Mouse (Mus musculus): Measurements from ENCODE around the gene Nup37. TPM values are rescaled to one million over a fixed set of nuclear protein-coding genes. Genes with fewer than 3 reads are reported as not detected.
A peak's percentile ranks its signal among the peaks of the same experiment; 100 is the strongest.

Nup37 gene
- polyA plus RNA-seq, 1 experiment from 2014 or later, result 42.4 TPM

GRCm38 (mm10) chr10:88167438-88168077 is 20.8 kb downstream of the Nup37 start:
- Histone ChIP-seq H3K4me3 (no peak overlapping the region), H3K9ac (no peak overlapping the region), H3K4me2 (no peak overlapping the region), H3K9me3 (replicated peaks) (no peaks in the 10 kb centered on the region), H3K36me3 (peaks cover 23% of the 10 kb centered on the region), H3K4me1 (replicated peaks) (no peaks in the 10 kb centered on the region), H3K27me3 (replicated peaks) (no peaks in the 10 kb centered on the region), H3K27ac (ENCODE audit: poor library complexity, severe bottlenecking) (no peak overlapping the region)
- no peak for ATAC-seq (ENCODE audit: insufficient number of reproducible peaks, low FRiP score)
- WGBS, result 64% methylated on average over 7 of the region's 7 CpGs

- WGBS, result 14% methylated on average over 4 of the region's 4 CpGs
- H3K4me2 ChIP-seq, result peak overlapping the region; percentile 78
- ATAC-seq (ENCODE audit: insufficient number of reproducible peaks, low FRiP score), result no peak
- H3K9me3 ChIP-seq (replicated peaks), result no peaks in the 10 kb centered on the region
- peak overlapping the region; percentile 67 for H3K4me3 ChIP-seq
- H3K4me1 ChIP-seq (replicated peaks), result peaks cover 5% of the 10 kb centered on the region
- peaks cover 6% of the 10 kb centered on the region for H3K36me3 ChIP-seq
- H3K27me3 ChIP-seq (replicated peaks), result no peaks in the 10 kb centered on the region
- no peak overlapping the region for H3K27ac ChIP-seq (ENCODE audit: poor library complexity, severe bottlenecking)
- peak overlapping the region; percentile 34; the same call in 1 of the 2 replicates for H3K9ac ChIP-seq
Observed at GRCm38 (mm10) chr10:88200541-88200940, 53.7 kb downstream of the Nup37 start.

DNA sequence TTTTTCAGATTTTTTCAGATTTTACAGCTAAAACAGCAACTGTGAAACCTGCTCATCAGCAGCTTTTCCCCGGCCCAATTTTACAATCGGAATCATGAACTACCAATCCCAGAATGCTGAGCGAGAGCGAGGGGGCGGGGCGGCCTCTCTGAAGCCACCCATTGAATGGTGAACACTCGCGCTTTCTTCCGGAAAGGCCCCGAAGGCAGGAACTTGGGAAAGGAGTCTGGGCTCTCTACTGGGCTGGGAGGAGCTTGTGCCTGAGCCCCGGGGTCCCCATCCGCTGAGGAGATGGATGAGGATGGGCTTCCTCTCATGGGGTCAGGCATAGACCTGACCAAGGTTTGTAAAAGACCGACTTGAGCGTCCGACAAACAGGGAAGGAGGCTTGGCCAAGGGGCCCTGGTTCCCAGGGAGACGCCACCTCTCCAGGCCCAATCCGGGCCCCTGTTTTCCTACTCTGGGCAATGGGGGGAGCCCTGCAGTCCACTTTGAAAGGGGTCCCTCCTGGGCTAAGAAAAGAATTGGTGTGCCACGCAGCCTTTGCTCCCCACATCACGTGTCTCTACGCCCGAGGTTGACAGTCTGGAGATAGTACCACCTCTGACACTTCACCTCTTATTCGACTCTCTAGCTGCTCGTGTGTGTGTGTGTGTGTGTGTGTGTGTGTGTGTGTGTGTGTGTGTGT is 54.3 kb downstream of the Nup37 start, which contains the start of gene Washc3:
Washc3 (plus strand) TSS at position 143 of the 688 bp plus-strand sequence.
- Histone ChIP-seq H3K4me1 (replicated peaks) (peaks cover 5% of the 10 kb centered on the region), H3K27ac (ENCODE audit: poor library complexity, severe bottlenecking) (peak within 1 kb of the TSS; percentile 76), H3K9ac (peak within 1 kb of the TSS; percentile 79), H3K4me3 (peak within 1 kb of the TSS; percentile 67), H3K9me3 (replicated peaks) (no peaks in the 10 kb centered on the region), H3K27me3 (replicated peaks) (no peaks in the 10 kb centered on the region), H3K4me2 (peak within 1 kb of the TSS; percentile 78), H3K36me3 (peaks cover 6% of the 10 kb centered on the region)
- under 1% methylated on average over 23 of the region's 23 CpGs for WGBS
- peak; percentile 96 for ATAC-seq (ENCODE audit: insufficient number of reproducible peaks, low FRiP score)

DNA sequence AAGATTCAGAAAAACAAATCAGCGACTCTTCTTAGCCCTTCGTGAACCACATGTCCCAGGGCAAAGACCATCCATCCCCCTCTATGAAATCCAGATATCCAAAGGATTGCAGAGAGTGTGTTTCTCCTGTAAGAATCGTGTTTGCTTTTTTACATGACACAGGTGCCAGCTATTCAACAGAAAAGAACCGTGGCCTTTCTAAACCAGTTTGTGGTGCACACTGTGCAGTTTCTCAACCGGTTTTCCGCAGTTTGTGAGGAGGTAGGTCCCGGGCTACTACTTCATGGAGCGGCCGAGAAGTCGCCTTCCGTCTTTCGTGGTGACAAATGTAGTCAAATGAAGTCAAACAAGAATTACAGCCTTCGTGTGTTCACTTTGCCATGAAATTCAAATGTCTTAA is 54.9 kb downstream of the Nup37 start:
- Histone ChIP-seq H3K27me3 (replicated peaks) (no peaks in the 10 kb centered on the region), H3K27ac (ENCODE audit: poor library complexity, severe bottlenecking) (peak overlapping the region; percentile 76; the same call in 1 of the 2 replicates), H3K9me3 (replicated peaks) (no peaks in the 10 kb centered on the region), H3K9ac (peak overlapping the region; percentile 79), H3K4me3 (peak overlapping the region; percentile 67), H3K4me1 (replicated peaks) (peaks cover 5% of the 10 kb centered on the region), H3K4me2 (peak overlapping the region; percentile 78), H3K36me3 (peaks cover 6% of the 10 kb centered on the region)
- ATAC-seq (ENCODE audit: insufficient number of reproducible peaks, low FRiP score), result no peak
- WGBS, result 72% methylated on average over 13 of the region's 13 CpGs

GRCm38 (mm10) chr10:88202581-88202980 is 55.8 kb downstream of the Nup37 start:
- no peaks in the 10 kb centered on the region for H3K9me3 ChIP-seq (replicated peaks)
- peaks cover 5% of the 10 kb centered on the region for H3K4me1 ChIP-seq (replicated peaks)
- H3K27ac ChIP-seq (ENCODE audit: poor library complexity, severe bottlenecking), result no peak overlapping the region
- H3K4me2 ChIP-seq, result no peak overlapping the region
- H3K4me3 ChIP-seq, result no peak overlapping the region
- H3K27me3 ChIP-seq (replicated peaks), result no peaks in the 10 kb centered on the region
- ATAC-seq (ENCODE audit: insufficient number of reproducible peaks, low FRiP score), result no peak
- H3K36me3 ChIP-seq, result peaks cover 6% of the 10 kb centered on the region
- no peak overlapping the region for H3K9ac ChIP-seq
- 79% methylated on average over 8 of the region's 8 CpGs for WGBS

GRCm38 (mm10) chr10:88203236-88203635 is 56.4 kb downstream of the Nup37 start:
- no peak overlapping the region for H3K27ac ChIP-seq (ENCODE audit: poor library complexity, severe bottlenecking)
- no peak overlapping the region for H3K4me3 ChIP-seq
- no peaks in the 10 kb centered on the region for H3K27me3 ChIP-seq (replicated peaks)
- no peak overlapping the region for H3K9ac ChIP-seq
- WGBS, result 92% methylated on average over 6 of the region's 6 CpGs
- peaks cover 5% of the 10 kb centered on the region for H3K4me1 ChIP-seq (replicated peaks)
- H3K36me3 ChIP-seq, result peaks cover 6% of the 10 kb centered on the region
- H3K9me3 ChIP-seq (replicated peaks), result no peaks in the 10 kb centered on the region
- ATAC-seq (ENCODE audit: insufficient number of reproducible peaks, low FRiP score), result no peak
- H3K4me2 ChIP-seq, result no peak overlapping the region

DNA sequence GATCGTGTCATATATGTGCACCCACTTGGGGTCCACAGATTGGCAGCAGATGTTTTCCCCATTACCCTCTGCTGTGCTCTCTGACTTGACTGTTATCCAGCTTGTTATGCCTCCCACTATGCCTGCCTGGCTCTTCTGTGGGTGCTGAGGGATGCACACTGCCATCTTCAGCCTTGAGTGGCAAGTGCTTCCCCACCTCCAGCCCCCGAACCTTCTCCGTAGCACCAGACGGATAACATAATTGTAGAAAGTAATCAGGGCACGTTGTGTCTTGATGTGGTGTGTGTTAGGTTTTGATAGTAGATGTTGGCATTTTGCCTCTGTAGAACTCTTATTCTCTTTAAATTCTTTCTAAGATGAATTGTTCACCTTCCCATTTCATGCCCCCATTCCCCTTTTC is 65.9 kb downstream of the Nup37 start:
- H3K27ac ChIP-seq (ENCODE audit: poor library complexity, severe bottlenecking), result no peak overlapping the region
- ATAC-seq (ENCODE audit: insufficient number of reproducible peaks, low FRiP score), result no peak
- no peak overlapping the region for H3K9ac ChIP-seq
- no peak overlapping the region for H3K4me3 ChIP-seq
- H3K9me3 ChIP-seq (replicated peaks), result no peaks in the 10 kb centered on the region
- H3K4me1 ChIP-seq (replicated peaks), result no peaks in the 10 kb centered on the region
- no peak overlapping the region for H3K4me2 ChIP-seq
- H3K36me3 ChIP-seq, result peaks cover 25% of the 10 kb centered on the region
- H3K27me3 ChIP-seq (replicated peaks), result no peaks in the 10 kb centered on the region
- WGBS, result 86% methylated on average over 5 of the region's 5 CpGs

DNA sequence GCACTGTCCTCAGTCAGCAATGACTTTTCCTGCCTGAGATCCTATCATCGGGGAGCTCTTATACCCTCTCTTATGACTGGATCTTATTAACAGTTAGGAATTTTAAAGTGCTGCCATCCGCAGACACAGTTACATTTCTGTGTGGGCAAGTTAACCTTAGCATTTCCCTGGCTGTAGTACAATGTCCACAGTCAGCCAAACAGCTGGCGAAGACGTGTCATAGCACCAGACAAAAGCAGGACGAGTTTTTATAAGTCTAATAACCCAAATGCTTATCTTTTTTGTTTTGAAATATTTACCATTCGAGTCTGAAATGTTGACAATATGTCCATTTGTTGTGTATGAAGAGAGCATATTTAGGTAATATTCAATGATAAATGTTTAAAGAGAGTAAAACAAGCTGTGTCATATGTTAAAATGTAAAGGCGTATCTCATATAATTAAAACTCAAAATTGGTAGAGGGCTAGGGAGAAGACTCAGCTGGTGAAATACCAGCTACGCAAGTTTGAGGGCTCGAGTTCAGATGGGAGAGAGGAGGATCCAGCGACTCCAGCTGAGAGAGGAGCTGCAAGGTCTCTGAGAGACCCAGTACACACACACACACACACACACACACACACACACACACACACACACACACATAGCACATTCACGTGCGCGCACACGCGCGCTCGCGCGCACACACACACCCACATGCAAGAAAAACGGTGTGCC is 68.2 kb downstream of the Nup37 start:
- H3K4me1 ChIP-seq (replicated peaks), result no peaks in the 10 kb centered on the region
- H3K27me3 ChIP-seq (replicated peaks), result no peaks in the 10 kb centered on the region
- WGBS, result 92% methylated on average over 20 of the region's 20 CpGs
- H3K4me3 ChIP-seq, result no peak overlapping the region
- H3K36me3 ChIP-seq, result peaks cover 26% of the 10 kb centered on the region
- H3K9ac ChIP-seq, result no peak overlapping the region
- no peak for ATAC-seq (ENCODE audit: insufficient number of reproducible peaks, low FRiP score)
- no peaks in the 10 kb centered on the region for H3K9me3 ChIP-seq (replicated peaks)
- H3K27ac ChIP-seq (ENCODE audit: poor library complexity, severe bottlenecking), result no peak overlapping the region
- no peak overlapping the region for H3K4me2 ChIP-seq

DNA sequence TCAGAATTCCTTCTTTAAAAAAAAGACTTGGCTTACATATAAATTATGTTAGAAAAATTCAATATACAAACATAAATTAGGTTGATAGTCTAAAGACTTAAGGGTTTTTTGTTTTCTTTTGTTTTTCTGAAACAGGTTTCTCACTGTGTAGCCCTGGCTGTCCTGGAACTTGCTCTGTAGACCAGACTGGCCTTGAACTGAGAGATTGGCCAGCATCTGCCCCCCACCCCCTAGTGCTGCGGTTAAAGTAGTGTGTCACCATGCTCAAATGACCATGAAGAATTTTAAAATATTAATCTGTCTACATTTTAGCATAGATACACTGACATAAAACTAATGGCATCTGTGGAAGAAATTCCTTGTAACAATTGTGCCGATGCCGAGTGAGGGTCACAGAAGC is 71.4 kb downstream of the Nup37 start:
- H3K36me3 ChIP-seq, result peaks cover 23% of the 10 kb centered on the region
- no peak overlapping the region for H3K27ac ChIP-seq (ENCODE audit: poor library complexity, severe bottlenecking)
- H3K4me1 ChIP-seq (replicated peaks), result no peaks in the 10 kb centered on the region
- H3K9ac ChIP-seq, result no peak overlapping the region
- no peak overlapping the region for H3K4me3 ChIP-seq
- WGBS, result 95% methylated on average over 3 of the region's 3 CpGs
- no peak overlapping the region for H3K4me2 ChIP-seq
- no peaks in the 10 kb centered on the region for H3K27me3 ChIP-seq (replicated peaks)
- H3K9me3 ChIP-seq (replicated peaks), result no peaks in the 10 kb centered on the region
- ATAC-seq (ENCODE audit: insufficient number of reproducible peaks, low FRiP score), result no peak

DNA sequence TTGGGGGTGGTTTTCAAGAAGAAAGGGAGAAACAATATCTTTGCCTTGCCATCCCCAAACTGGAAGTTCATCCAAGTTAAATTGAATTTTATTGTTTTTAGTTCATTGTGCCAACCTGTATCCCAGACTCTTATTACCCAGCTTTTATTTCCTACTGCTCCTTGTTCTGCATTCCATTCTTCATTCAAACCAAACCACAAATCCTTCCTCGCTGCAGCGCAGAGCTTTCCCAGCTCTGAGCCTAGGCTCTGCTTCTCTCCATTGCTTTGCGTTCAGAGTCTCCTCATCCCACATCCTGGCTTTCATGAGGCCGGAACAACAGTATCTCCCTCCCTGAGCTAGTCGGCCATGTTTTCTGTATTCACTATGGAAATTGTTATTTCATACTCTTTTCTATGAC is 74.9 kb downstream of the Nup37 start:
- 91% methylated on average over 5 of the region's 5 CpGs for WGBS
- no peaks in the 10 kb centered on the region for H3K4me1 ChIP-seq (replicated peaks)
- H3K27ac ChIP-seq (ENCODE audit: poor library complexity, severe bottlenecking), result no peak overlapping the region
- no peak overlapping the region for H3K4me2 ChIP-seq
- ATAC-seq (ENCODE audit: insufficient number of reproducible peaks, low FRiP score), result no peak
- no peaks in the 10 kb centered on the region for H3K9me3 ChIP-seq (replicated peaks)
- peaks cover 24% of the 10 kb centered on the region for H3K36me3 ChIP-seq
- no peaks in the 10 kb centered on the region for H3K27me3 ChIP-seq (replicated peaks)
- no peak overlapping the region for H3K4me3 ChIP-seq
- H3K9ac ChIP-seq, result no peak overlapping the region

DNA sequence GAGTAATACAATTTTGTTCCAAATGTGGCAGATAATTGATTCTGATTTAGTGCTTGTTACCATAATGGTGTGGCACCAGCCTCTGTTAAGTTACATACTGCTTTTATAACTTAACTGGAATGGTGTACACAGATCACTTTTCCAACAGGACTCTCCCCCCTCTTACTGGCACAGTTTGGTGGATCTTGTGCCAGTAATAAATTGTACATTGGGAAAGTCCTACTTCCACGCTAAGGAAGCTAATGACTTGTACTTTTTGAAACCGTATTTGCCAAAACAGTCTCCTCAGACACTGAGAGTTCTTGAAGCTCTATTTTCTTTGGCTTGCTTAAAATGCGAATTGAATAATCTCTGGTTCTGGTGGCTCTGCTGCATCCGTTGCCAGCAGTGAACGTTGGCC is 78.6 kb downstream of the Nup37 start:
- Histone ChIP-seq H3K27ac (ENCODE audit: poor library complexity, severe bottlenecking) (no peak overlapping the region), H3K4me1 (replicated peaks) (no peaks in the 10 kb centered on the region), H3K36me3 (peaks cover 21% of the 10 kb centered on the region), H3K9ac (no peak overlapping the region), H3K4me2 (no peak overlapping the region), H3K27me3 (replicated peaks) (no peaks in the 10 kb centered on the region), H3K4me3 (no peak overlapping the region), H3K9me3 (replicated peaks) (no peaks in the 10 kb centered on the region)
- WGBS, result 84% methylated on average over 5 of the region's 5 CpGs
- no peak for ATAC-seq (ENCODE audit: insufficient number of reproducible peaks, low FRiP score)
